Comparison of ENCODE assay signal across 7 mouse cellular contexts in genomic region chr11:53299551-53300329, GRCm38 (mm10). TPM values are rescaled to one million over a fixed set of nuclear protein-coding genes. Genes with fewer than 3 reads are reported as not detected.
DNase-seq lines count a peak whose midpoint lies in the region; ATAC-seq and TF ChIP-seq lines count a peak whose summit lies in the region.

No protein-coding gene starts in this region.

- peaks cover 16% of the 10 kb centered on the region; the same call in 1 of the 2 replicates for H3K4me1 ChIP-seq in small intestine, adult 2 months (ENCODE audit: control insufficient read depth, insufficient read depth, insufficient read length, low read length)

- no peaks in the 10 kb centered on the region for H3K27me3 ChIP-seq in small intestine, adult 2 months (ENCODE audit: control insufficient read depth, insufficient read depth, low read length)

- peak overlapping the region; percentile 82 for H3K4me3 ChIP-seq in small intestine, adult 2 months (ENCODE audit: low read depth, low read length)

- under 1% methylated on average over 80 of the region's 80 CpGs for WGBS in small intestine, adult 2 months

- peak overlapping the region; percentile 91 for H3K27ac ChIP-seq in small intestine, adult 2 months (ENCODE audit: insufficient read depth, low read depth, low read length)

- no peak for TF ChIP-seq CTCF in small intestine, adult 2 months (IDR thresholded peaks at IDR 0.05; ENCODE audit: extremely low read depth, insufficient read length, insufficient replicate concordance, low read depth, low read length)

- peak; percentile 53 to 65 for DNase-seq in cerebellum, postnatal 14 days
- DNase-seq in gastrocnemius, adult 8-10 months (ENCODE audit: low spot score in 2 of 2), result peak; percentile 20 to 39
- peak; percentile 44 for DNase-seq in left cerebral cortex, postnatal 36 days (ENCODE audit: low spot score in 2 of 2)
- peak; percentile 34 for DNase-seq in mesoderm, embryonic 11.5 days (ENCODE audit: low read depth, low spot score)

- intact Hi-C loops in left cerebral cortex, postnatal 36 days (cut with DNase I), result loop anchor here (2.0 kb wide), 1 partner anchor 51 kb away; the partner anchor contains the start of gene Aff4

- ATAC-seq in activated CD4-positive, CD25-positive, alpha-beta regulatory T cell, adult 4 months, result peak; percentile 29
- peak; percentile 19 for ATAC-seq in inflammation-experienced regulatory T-cells, adult 6 months

- no peak; the same call in 1 of the 2 replicates for TF ChIP-seq POLR2A in small intestine, adult 2 months (IDR thresholded peaks at IDR 0.05; ENCODE audit: low read depth, low read length)

- no peaks in the 10 kb centered on the region for H3K36me3 ChIP-seq in small intestine, adult 2 months (ENCODE audit: control insufficient read depth, insufficient read depth, low read length)

RNA-seq across cellular contexts. Expression of gene Hspa4, which starts 0.5 kb away (rescaled TPM):
- 10 to 100 TPM; 22.3 to 33.7 TPM for polyA plus RNA-seq in activated CD4-positive, CD25-positive, alpha-beta regulatory T cell, adult 4 months (2017; shearing (Covaris generic))
- 10 to 100 TPM; 68.4 to 86.4 (median 78.9) TPM for total RNA-seq in gastrocnemius, adult 8-10 months (2022)
- polyA plus RNA-seq in inflammation-experienced regulatory T-cells, adult 6 months (2017; shearing (Covaris generic)), result 10 to 100 TPM; 30.1 to 36.3 (median 35.3) TPM
- total RNA-seq in left cerebral cortex, postnatal 36 days (2021), result 100 to 1,000 TPM; 163 to 181 TPM
- 13.3 and 18.6 TPM in 2 replicates for polyA plus RNA-seq in small intestine, adult 2 months (2012; rRNA removed)

RNA-seq across cellular contexts. Expression of gene Zcchc10, which starts 24.7 kb away (rescaled TPM):
- 10 to 100 TPM; 25.2 to 27.5 TPM for polyA plus RNA-seq in activated CD4-positive, CD25-positive, alpha-beta regulatory T cell, adult 4 months (2017; shearing (Covaris generic))
- total RNA-seq in gastrocnemius, adult 8-10 months (2022), result 10 to 100 TPM in 1 of 4 experiments, 1 to 10 TPM in 3; 5.1 to 11.2 (median 6.2) TPM
- polyA plus RNA-seq in inflammation-experienced regulatory T-cells, adult 6 months (2017; shearing (Covaris generic)), result 10 to 100 TPM; 29.3 to 29.9 (median 29.4) TPM
- total RNA-seq in left cerebral cortex, postnatal 36 days (2021), result 1 to 10 TPM; 9.3 to 9.5 TPM
- 1.0 and 1.7 TPM in 2 replicates for polyA plus RNA-seq in small intestine, adult 2 months (2012; rRNA removed)

RNA-seq across cellular contexts. Expression of gene Aff4, which starts 50.9 kb away (rescaled TPM):
- polyA plus RNA-seq in activated CD4-positive, CD25-positive, alpha-beta regulatory T cell, adult 4 months (2017; shearing (Covaris generic)), result 10 to 100 TPM in 1 of 2 experiments, 1 to 10 TPM in 1; 9.6 to 16.4 TPM
- total RNA-seq in gastrocnemius, adult 8-10 months (2022), result 100 to 1,000 TPM in 1 of 4 experiments, 10 to 100 TPM in 3; 72.4 to 108 (median 78.6) TPM
- polyA plus RNA-seq in inflammation-experienced regulatory T-cells, adult 6 months (2017; shearing (Covaris generic)), result 10 to 100 TPM; 11.3 to 18.2 (median 14.1) TPM
- total RNA-seq in left cerebral cortex, postnatal 36 days (2021), result 100 to 1,000 TPM; 157 to 221 TPM
- polyA plus RNA-seq in small intestine, adult 2 months (2012; rRNA removed), result 3.2 and 6.6 TPM in 2 replicates

Comparison
In these comparisons a context has a peak if more than half of its experiments do, and no peak if none do; other contexts are left out.
1. Peak in every context shown above with its lines: DNase-seq, ATAC-seq, H3K4me3 ChIP-seq and H3K27ac ChIP-seq.